Mouse (Mus musculus) C2C12 (cell line): ENCODE results near the gene Acot8.

Experiments used
- CTCF ChIP-seq: IDR thresholded peaks from one replicate; pipeline ENCODE4 v1.5.1; 2011; ENCODE audit not compliant: control insufficient read depth, insufficient read depth, insufficient read length
- FOSL1 ChIP-seq: IDR thresholded peaks from one replicate; pipeline ENCODE4 v1.8.0; 2011; ENCODE audit warnings: mild to moderate bottlenecking, low read length; ENCODE audit not compliant: poor library complexity, insufficient read depth, severe bottlenecking
- MAX ChIP-seq: IDR thresholded peaks from one replicate; pipeline ENCODE4 v1.6.1; 2011; ENCODE audit warnings: mild to moderate bottlenecking, control low read depth
- USF1 ChIP-seq: IDR thresholded peaks from one replicate; pipeline ENCODE4 v1.6.1; 2011; ENCODE audit warnings: low read depth, mild to moderate bottlenecking, control low read depth, moderate library complexity

- TF ChIP-seq CTCF, result no peak
- no peak for TF ChIP-seq USF1
- TF ChIP-seq MAX, result no peak
- TF ChIP-seq FOSL1, result no peak
Observed at GRCm38 (mm10) chr2:164804533-164805331, at the start of gene Acot8, which contains the start of gene Zswim3.
